Mouse (Mus musculus) kidney, adult 8-10 months (tissue): Measurements from ENCODE around the gene Olfr279.
"Not testable (repeated sequence)": the region's sequence is repeated elsewhere in the genome, so short reads cannot be mapped to it uniquely, and the experiment has no call there.

Experiments used
- DNase-seq, 2 experiments: peaks; one replicate each; pipeline ENCODE4 v3.0.0; 2022

Gene Olfr279

GRCm38 (mm10) chr15:98511386-98511928, 19.3 kb downstream of the Olfr279 start:
- no peak for DNase-seq

GRCm38 (mm10) chr15:98512232-98512631, 20.0 kb downstream of the Olfr279 start:
- DNase-seq, result no peak

- DNase-seq, result peak; percentile 46 to 50
These were observed 20.7 kb downstream of the Olfr279 start for GRCm38 (mm10) chr15:98512799-98513321.

- DNase-seq, result not testable (repeated sequence)
These were observed 21.5 kb downstream of the Olfr279 start for GRCm38 (mm10) chr15:98513676-98514075.

GRCm38 (mm10) chr15:98514146-98514545, 21.9 kb downstream of the Olfr279 start:
- DNase-seq, result no peak

GRCm38 (mm10) chr15:98514845-98515244, 22.6 kb downstream of the Olfr279 start:
- DNase-seq, result not testable (repeated sequence)

- DNase-seq, result peak; percentile 31 to 65
These were observed 25.5 kb downstream of the Olfr279 start for GRCm38 (mm10) chr15:98517380-98518355.

- no peak for DNase-seq
These were observed 29.0 kb downstream of the Olfr279 start for GRCm38 (mm10) chr15:98521245-98521644.

GRCm38 (mm10) chr15:98526057-98526456, 33.9 kb downstream of the Olfr279 start:
- no peak for DNase-seq

GRCm38 (mm10) chr15:98527056-98527771, 35.0 kb downstream of the Olfr279 start:
- DNase-seq, result no peak

- no peak for DNase-seq
These were observed 35.9 kb downstream of the Olfr279 start for GRCm38 (mm10) chr15:98528066-98528563.

GRCm38 (mm10) chr15:98532281-98532680, 40.1 kb downstream of the Olfr279 start:
- no peak for DNase-seq

GRCm38 (mm10) chr15:98533035-98533531, 40.9 kb downstream of the Olfr279 start:
- no peak for DNase-seq

- peak; percentile 98 to 99 for DNase-seq
These were observed 41.9 kb downstream of the Olfr279 start, which contains the start of gene Kansl2 for GRCm38 (mm10) chr15:98533881-98534627. Kansl2 (minus strand) TSS chr15:98534264.

- no peak for DNase-seq
These were observed 43.7 kb downstream of the Olfr279 start for GRCm38 (mm10) chr15:98535921-98536320.

GRCm38 (mm10) chr15:98536828-98537510, 44.8 kb downstream of the Olfr279 start:
- DNase-seq, result no peak

GRCm38 (mm10) chr15:98537923-98538322, 45.7 kb downstream of the Olfr279 start:
- DNase-seq, result no peak

- no peak for DNase-seq
These were observed 48.9 kb downstream of the Olfr279 start for GRCm38 (mm10) chr15:98541064-98541463.

- no peak for DNase-seq
These were observed 51.1 kb downstream of the Olfr279 start for GRCm38 (mm10) chr15:98543341-98543740.

GRCm38 (mm10) chr15:98545151-98545550, 52.9 kb downstream of the Olfr279 start:
- no peak for DNase-seq

GRCm38 (mm10) chr15:98546843-98547242, 54.6 kb downstream of the Olfr279 start:
- no peak for DNase-seq
